In genomic region chr3:109879061-109879460, GRCm38 (mm10) we compare ENCODE assay signal across 19 mouse cellular contexts.
DNase-seq lines count a peak whose midpoint lies in the region; ATAC-seq lines count a peak whose summit lies in the region.
"Had no signal": no experiment of that assay in that cellular context is flagged by ENCODE, and none has a peak within 500 bp of the region (broad histone marks: within the 10 kb centered on the region; RNA-seq: fewer than 3 reads in every experiment).

No protein-coding gene starts in this region.

- DNase-seq in adrenal gland, adult 8-10 months = peak; percentile 6
- no peak for DNase-seq in adrenal gland, adult 18-20 months (ENCODE audit: low spot score in 2 of 2)
- peak; percentile 37 for DNase-seq in 3T3-L1 (ENCODE audit: low read depth, low spot score)
- peak; percentile 29 for DNase-seq in adrenal gland, postnatal 14 days
- peak; percentile 14 for DNase-seq in lung, postnatal 14 days
- no peak for DNase-seq in cerebellum, adult 9-10 months
- DNase-seq in cerebellum, postnatal 4 days (ENCODE audit: low spot score in 2 of 2) = no peak
- DNase-seq: cerebellum, adult 11 months; cerebellum, adult 9-11 months; gastrocnemius, postnatal 25 days; heart, adult 18-20 months; kidney, adult 18-20 months; kidney, postnatal 36 days; liver, postnatal 0 days; retina, postnatal 1 day; right cerebral cortex, postnatal 14 days had no signal

- ATAC-seq in activated CD4-positive, CD25-positive, alpha-beta regulatory T cell, adult 4 months = no peak
- ATAC-seq: forebrain, embryonic 14.5 days; liver, postnatal 0 days; midbrain, embryonic 15.5 days had no signal

Comparison
In these comparisons a context has a peak if more than half of its experiments do, and no peak if none do; other contexts are left out.
1. DNase-seq: peak in adrenal gland, adult 8-10 months (single experiment), 3T3-L1 (single experiment), adrenal gland, postnatal 14 days (single experiment) and lung, postnatal 14 days (single experiment); none in adrenal gland, adult 18-20 months (0 of 2), cerebellum, adult 9-10 months (single experiment) and cerebellum, postnatal 4 days (0 of 2).